Mouse (Mus musculus) megakaryocyte, embryonic 14.5 days (primary cell): ENCODE results near the gene Nnat.

ENCODE experiments used
- FLI1 ChIP-seq: IDR thresholded peaks from 2 replicates; pipeline ENCODE4 v1.6.1; 2012; ENCODE audit warnings: low read length, inconsistent platforms, mixed read lengths
- GATA1 ChIP-seq: IDR thresholded peaks from 3 replicates; pipeline ENCODE4 v1.6.1; 2012; ENCODE audit warnings: mixed read lengths, low read length, inconsistent platforms, borderline replicate concordance

DNA sequence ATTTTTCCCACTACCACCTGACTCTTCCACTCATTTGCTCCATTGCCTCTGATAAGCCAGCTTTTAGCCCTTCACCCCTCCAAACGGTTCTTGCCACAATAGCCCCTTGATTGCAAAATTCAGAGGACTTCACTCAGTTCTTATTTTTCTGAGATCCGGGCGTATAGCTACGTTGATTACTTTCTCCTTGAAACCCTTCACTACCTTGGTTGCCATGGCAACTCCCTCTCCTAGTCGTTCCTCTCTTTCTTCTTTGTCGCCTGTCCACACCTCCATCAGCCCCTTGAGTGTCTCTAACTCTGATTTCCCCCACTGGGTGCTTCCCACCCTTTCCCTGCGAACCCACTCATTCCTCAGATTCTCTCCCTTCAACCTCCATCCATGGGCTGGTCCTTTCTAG lies 22.8 kb upstream of the Nnat start:
- TF ChIP-seq GATA1 = no peak
- TF ChIP-seq FLI1 = no peak
